Mouse (Mus musculus) heart, postnatal 0 days (tissue): Measurements from ENCODE around the gene Ttc38.

Source experiments
- CTCF ChIP-seq: IDR thresholded peaks from 2 replicates; pipeline ENCODE4 v1.5.1; 2016; ENCODE audit warnings: antibody characterized with exemption, control low read depth, low read depth
- EP300 ChIP-seq: IDR thresholded peaks from 2 replicates; pipeline ENCODE4 v1.6.1; 2016; ENCODE audit warnings: antibody characterized with exemption, low read depth

DNA sequence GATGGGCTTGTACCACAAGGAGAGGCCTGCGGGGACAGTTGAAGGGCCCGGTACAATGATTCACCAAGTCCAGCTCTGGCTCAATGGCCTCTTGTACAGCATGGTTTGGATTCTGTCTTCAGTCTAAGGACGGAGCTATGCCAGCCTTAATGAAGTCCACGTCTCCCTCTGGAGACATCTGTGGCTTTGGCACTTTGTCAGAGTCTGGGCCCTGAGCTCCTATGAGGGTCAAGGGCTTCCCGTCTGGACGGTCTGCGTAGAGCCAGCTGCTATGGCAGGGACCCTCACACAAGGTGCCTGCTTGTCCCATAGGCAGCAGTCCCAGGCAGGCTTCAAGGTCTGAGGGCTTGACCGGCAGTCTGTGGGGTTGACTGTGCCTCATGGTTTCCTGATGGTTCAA, 68.2 kb downstream of the Ttc38 start:
- TF ChIP-seq CTCF (no peak), EP300 (no peak)
